Mouse (Mus musculus): ENCODE data around the gene 1700028P14Rik.
"Not testable (repeated sequence)": the region's sequence is repeated elsewhere in the genome, so short reads cannot be mapped to it uniquely, and the experiment has no call there.

Gene 1700028P14Rik

DNA sequence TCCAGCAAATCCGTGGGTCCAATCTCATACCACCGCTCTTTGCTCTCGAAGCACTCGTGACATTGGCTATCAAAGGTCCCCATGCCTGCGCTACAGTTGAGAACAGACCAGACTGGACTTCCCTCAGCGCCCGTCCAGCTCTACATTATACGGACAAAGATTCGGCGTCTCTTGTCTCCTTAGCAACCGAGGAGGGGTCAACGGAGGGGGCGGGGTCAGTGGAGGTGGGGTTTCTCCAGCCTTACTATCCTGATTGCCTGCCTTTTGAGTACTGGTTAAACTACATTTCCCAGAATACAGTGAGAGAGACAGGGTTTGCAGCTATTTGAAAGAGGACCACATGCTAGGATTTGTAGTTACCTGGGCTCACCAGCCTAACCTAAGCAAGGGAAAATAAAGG, at the start of gene 1700028P14Rik:
1700028P14Rik (minus strand) TSS at position 169 of the 400 bp plus-strand sequence.
- DNase-seq, result peak; percentile 86 to 90

DNA sequence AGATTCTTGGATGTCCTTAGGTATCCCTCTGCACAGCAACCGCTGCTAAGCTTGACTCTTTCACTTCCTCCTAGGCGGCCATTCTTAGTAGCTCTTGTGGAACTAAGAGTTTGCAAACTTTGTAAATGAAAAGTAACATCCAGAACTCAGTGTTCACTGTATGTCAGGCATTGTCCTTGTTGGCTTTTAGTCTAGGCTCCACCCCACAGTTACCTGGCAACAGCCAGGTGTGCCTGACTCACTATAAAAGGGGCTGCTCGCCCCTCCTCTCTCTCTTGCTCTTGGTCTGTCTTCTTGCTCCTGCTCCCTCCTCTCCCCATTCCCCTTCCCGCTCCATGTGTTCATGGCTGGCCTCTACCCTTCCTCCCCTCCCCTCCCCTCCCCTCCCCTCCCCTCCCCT, 46.5 kb upstream of the 1700028P14Rik start:
- no peak for DNase-seq

DNA sequence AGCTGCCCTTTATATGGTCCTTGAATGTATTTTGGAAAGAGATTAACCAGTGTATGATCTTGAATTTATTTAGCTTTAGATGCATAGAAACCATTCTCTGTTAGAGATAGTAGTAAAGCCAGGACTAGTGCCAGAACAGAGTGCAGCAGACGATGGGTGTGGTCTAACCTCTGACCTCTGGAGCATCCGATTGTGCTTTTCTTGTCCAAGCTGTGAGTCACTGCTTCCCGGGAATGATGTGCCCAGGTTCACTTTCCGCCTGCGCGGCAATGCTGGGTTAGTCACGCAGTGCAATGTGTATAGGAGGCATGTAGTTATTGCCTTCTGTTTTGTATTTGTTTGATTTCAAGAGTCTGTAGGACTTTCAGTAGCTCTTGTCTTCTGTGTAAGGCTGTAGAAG, 45.8 kb upstream of the 1700028P14Rik start:
- DNase-seq, result no peak

DNA sequence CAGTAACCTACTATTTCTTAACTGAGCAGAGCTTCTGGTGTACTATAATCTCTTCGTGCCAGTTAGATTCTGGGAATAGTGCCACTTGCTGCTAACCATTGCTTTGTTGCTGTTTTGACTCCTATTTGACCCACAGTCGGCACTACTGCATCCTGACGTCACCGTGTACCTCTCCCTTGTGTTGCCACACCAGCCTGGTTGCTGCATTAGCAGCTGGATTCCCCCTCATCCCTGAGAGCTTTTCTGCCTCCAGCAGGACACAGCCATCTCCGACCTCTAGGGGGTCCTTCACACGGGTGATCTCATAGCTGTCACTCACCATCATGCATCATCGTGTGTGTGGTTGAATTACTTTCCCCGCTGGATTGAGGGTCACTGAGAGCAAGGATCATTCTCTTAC, 45.2 kb upstream of the 1700028P14Rik start:
- no peak for DNase-seq

DNA sequence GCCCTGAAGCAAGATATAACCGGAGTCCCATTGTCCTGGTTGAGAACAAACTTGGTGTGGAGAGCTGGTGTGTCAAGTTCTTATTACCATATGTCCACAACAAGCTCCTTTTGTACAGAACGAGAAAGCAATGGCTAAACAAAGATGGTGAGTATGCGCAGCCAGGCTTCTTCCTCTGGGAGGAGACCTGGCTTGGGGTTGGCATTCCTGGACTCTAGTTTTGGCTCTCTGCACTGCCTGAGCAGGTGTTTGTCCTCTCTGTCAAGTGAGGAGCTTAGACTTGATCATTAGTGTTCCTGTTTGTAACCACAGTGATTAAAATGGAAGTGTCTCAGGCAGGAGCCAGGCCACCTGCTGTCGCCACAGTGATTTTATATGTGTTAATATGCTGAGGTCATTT, 41.7 kb upstream of the 1700028P14Rik start:
- DNase-seq, result peak; percentile 25 to 45

DNA sequence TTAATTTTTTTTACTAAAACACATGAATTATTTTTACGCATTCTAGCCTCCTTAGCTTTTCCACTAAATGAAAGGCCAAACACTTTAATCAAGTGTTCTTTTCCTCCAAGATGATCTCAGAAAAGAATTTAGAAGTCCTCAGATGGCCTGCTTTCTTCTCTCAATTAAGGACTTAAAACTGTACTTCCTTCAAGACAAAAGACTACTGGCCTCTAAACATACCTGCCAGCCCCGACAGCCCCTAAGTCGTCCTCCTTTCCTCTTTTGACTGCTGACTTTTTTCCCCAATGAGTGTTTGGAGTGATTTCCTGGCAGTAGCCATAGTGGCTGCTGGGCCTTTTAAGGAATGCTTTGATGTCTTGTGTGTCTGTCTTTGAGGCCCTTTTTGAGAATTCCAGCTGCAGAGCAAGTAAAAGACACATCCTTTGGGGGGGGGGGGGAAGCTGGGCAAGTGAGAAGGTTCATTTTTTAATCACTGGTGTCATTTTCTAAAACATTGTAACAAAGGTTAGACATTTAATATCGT, 35.9 kb upstream of the 1700028P14Rik start:
- DNase-seq, result no peak

DNA sequence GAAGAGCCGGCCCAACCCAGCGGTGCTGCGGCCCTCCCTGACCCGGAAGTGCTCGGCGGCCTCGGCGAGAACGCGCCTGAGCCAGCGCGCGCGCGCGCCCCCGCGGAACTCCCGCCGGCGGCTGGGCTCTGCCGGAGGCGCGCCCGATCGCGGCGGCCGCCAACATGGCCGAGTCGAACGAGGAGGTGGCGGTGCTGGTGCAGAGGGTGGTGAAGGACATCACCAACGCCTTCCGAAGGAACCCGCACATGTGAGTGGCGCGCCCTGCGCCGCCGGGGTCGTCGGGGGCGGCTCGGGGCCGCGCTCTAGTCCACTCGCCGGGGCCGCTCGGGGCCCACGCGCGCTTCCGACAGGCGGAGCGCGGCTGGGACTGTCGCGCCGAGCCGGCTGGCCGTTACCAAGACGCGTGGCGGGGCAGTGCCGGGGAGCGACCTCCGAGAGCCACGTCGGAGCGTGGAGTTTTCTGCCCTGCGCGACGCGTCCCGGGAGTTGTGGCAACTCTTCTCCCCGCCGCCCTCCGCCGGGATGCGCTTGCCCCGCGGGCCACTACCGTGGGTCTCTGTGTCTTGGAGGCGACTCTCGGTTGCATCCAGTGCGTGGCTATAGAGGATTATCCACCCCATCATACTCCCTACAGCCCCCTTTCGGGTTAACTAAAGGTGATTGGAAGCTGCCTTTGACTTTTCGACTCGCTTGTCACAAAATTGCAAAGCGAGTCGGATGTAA, 34.8 kb upstream of the 1700028P14Rik start, which contains the start of gene Ptar1:
Ptar1 (plus strand) TSS at position 134 of the 726 bp plus-strand sequence.
- peak; percentile 98 for DNase-seq

DNA sequence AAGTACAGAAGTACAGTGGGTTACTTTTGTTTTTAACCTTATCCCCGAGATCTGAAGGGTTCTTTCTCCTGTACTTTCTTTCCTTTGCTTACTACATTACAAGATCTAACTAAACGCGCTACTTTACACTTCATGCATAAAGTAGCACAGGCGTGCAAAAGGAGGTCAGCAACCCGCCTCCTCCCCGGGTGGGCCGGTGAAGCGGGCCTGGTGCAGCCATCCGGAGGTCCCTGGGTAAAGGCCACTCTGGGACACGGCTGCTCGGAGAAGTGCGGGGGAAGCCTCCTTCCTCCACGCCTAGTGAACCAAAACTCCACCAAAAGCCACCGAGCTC, 34.3 kb upstream of the 1700028P14Rik start:
- no peak for DNase-seq

DNA sequence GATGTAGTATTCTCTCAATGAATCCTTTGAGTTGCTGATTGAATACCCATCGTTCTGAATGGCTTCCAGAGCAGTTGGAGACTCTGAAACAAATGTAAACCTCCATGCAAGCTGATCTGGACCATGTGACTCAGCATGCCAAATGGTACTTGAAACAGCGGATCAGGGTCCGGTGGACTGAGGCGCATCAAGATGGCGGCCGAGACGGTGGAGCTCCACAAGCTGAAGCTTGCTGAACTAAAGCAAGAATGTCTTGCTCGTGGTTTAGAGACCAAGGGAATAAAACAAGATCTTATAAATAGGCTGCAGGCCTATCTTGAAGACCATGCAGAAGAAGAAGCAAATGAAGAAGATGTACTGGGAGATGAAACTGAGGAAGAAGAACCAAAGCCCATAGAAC, 23.0 kb upstream of the 1700028P14Rik start:
- not testable (repeated sequence) for DNase-seq

DNA sequence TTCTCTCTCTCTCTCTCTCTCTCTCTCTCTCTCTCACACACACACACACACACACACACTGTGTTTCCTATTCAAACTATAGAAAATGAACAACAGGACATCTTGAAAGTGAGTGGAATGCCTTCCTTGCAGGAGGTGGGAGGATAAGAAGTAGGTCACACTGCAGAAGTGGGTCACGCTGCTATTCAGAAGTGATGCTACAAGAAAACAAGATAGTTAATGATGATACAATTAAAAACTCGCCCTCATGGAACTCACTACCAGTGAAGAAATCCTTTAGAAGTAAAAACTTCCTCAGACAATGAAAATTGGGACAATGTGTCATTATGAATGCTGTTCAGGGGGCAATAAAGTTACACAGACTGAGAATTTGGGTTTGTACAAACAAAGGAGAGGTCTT, 20.4 kb upstream of the 1700028P14Rik start:
- no peak for DNase-seq

DNA sequence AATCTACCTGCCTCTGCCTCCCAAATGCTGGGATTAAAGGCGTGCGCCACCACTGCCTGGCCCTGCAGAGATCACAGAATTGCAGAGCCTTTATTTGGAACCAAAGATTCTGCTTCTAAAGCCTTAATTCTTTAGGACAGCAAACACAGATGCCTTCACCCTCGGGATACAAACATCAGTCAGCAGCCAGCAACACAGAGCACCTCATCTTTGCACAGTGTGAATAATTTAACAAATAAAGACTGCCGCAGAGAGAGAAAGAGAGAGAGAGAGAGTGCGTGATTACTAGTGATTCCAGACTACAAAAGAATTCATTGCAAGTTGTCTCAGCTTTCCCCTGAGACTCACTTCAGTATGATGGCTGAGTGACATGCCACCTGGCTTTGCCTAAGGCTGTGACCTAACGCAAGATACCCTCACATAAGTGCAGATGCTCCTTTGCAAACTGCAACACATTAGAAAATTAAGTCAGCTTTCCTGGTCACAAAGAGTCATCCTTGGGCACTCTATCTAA, 15.6 kb upstream of the 1700028P14Rik start:
- no peak for DNase-seq

DNA sequence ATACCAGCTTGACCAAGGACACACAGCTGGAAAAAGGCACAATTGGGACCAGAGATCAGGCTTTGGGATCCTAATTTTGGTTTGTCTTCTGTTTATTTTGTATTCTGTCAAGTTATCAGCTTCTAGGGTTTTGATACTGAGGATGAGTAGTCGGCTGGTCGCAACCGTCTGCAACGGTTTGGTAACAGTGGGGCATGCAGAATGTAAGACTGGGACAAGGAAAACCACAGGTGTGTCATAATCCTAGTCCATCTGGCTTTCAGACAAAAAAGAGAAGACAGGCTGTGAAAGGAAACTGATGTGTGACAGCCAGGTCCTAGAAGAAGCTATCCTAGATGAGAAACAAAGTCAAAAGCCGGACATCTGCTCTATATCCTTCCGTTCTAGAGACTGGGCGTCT, 11.5 kb upstream of the 1700028P14Rik start:
- no peak for DNase-seq

DNA sequence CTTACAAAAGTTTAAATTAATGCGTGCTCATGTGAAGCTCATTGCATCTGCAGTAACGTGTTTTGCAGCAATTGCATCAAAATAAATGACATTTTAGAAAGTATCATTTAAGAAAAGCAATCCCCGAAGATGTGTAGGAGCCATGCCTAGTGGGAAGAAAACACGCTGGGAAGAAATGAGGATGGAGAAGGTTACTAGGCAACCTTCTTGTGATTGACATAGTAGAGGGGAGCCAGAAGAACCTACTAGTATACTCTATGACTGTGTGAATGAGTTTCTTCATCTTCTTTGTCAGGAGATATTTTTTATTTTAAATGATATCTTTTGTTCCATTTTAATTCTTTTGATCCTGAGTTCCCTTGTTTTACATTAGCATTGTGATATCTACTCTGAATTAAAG, 5.7 kb upstream of the 1700028P14Rik start:
- no peak for DNase-seq

DNA sequence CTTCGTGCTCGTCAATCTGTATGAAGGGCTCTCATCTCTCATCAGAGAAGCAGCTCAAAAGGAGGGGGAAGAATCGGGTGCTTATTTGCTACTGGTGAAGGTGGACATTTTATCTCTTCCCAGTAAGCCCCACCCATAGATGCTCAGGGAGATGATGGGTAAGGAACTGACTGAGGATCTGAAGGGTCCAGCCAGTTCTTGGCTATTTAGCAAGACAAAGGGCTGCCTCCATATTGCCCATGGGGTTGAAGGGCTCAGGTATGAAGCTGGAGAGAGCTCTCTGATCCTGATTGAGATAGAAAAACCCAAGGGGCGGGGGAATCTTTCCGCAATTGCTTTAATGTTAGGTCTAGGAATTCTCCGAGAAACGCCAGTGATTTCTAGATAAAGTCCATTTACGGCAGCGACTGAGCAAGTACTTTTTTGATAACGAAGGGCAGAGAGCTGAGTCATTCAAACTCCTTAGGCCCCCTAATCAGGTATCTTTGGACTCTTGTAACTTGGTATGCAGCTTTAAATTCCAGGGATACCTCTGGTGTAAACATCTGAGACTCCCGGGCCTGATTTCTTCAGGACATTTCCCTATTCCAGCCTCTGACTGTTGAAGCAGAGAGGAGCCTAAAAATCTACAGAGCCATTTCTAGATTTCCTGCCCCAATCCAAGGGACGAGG, 4.8 kb upstream of the 1700028P14Rik start:
- DNase-seq, result no peak

DNA sequence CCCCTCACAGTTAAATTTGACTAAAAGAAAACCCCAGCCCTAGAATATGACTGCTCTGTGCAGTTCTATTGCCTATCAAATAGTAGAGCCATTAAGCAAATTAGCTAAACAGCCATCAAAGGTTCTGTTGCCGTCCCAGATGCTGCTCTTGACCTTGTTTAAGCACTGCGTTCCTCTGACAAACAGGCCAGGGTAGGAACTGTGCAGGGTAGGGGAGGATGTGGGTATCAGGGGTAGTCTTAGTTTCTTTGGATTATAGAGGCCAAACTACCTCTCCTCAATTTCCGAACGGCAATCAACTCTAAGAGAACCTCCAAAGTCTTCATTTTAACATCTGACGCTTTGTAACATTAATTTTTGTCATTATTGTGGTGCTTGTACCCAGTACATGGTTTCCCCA, 542 bp upstream of the 1700028P14Rik start:
- no peak for DNase-seq

DNA sequence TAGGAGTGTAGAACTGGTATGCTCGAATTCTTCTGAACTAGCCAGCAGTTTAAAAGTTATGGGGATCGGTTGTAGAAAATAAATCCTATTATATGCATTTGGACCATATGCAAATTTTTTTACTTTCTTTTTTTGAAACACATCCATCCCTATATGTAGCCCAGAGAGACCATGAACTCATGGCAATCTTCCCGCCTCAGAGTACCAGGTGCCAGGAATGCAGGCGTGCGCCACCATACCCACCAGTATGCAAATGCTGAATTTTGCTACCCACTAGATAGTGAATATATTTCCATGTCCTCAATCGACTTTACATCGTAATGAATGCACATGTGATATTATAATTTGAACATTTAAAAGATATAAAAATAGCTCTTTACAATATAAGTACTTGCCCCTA, 5.3 kb downstream of the 1700028P14Rik start:
- no peak for DNase-seq

DNA sequence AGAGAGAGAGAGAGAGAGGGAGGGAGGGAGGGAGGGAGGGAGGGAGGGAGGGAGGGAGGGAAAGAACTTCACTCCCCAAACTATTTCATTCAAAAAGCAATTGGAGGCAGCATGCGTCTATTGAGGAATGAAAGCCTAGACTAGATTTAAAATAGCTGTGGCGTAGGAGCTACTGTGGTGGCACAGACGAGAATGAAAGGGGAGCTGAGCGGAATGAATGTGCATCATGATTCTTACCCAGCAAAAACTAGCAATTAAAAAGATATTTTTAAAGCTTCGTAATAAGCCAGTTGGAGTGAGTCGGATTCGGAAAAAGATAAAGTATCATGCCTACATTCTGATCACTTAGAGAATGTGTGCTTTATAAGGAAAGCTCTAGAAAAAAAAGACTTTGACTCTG, 7.3 kb downstream of the 1700028P14Rik start:
- no peak for DNase-seq

DNA sequence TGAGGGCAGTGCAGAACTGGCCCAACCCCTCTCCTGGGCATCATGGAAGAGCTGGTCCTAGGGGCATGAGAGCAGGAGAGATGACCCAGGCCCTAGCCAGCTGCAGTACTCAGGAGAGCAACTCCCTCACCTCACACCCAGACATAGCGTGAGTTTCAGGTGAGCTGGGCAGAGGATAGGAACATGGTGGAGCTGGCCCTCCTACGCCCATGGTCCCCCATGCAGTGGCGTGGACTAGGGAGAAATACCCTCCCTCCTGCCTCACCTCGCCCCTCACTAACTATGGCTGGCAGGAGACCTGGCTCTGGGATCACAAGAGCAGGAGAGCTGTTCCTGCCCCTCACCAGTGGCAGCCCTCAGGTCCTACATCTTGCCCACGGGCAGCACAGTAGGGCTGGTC, 8.8 kb downstream of the 1700028P14Rik start:
- DNase-seq, result no peak

DNA sequence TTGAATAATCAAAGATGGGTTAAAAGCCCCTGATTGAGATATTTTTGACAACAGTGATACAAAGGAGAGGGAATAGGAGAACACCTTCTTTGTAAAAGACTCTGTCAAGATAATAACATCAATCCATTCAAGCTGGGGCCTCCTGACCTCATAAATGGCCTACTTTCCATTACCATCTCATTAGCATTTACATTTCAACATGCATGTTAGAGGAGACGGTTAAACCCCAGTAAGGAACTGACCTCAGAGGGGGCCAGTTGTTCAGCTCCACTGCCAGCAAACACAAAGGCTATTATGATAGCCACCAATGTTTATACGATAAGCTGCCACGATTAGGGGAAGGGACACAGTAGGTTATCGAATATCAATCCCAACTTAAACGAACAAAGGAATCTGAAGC, 15.8 kb downstream of the 1700028P14Rik start:
- DNase-seq, result no peak

DNA sequence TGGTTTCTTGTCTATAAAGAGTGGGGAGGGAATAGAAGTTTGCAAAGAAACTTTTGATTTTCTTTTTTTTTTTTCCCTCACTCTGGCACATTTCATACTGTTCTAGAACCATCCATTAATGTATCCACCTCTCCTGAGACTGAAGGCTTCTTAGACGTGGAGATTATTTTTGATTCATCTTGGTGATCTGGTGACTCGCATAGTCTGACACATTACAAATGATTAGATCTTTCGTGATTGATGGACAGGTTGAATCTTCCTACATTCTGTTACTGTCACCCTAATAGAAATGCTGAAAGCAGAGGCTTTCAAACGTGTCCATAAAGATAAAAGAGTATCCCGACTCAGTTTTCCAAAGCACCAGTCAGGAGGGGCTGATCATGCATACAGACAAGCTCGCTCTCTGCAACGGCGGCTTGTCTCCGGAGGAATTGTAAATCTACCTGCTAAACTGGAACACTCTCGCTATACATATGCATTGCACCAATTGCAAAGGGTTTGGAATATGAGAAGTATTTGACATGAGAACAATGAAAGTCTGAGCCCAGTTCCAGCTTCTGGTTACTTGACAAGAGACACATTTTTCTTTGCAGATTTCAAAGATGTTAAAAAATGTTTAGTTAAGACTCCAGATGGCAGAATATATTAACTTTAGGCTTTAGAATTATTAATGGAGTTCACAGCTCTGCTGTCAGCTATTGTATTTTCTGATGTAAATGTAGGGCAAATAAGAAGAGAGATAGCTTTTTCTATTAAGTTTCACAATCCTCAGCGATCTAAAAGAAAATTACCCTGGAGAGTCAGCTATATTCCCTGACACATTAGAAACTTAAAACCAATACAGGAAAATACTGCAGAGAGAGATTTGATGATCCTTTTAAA, 20.8 kb downstream of the 1700028P14Rik start:
- DNase-seq, result no peak

DNA sequence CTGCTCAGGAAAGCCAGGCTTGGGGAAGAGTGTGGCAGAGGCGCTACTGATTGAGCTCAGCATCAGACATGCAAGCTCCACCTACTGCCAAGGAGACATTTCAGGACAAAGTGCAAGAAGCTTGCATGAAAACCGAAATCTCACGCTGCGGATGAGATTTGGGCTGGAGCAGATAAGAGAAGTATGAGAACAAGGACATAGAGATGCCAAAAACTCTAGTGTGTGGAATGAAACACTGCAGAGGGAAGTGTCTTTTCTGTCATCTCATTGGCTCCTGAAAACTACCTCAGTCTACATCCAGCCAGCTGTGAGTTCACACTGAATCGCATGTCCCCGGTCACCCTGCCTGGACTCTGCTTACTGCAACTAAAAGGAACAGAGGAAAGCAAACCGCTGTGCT, 38.3 kb downstream of the 1700028P14Rik start:
- DNase-seq, result no peak

DNA sequence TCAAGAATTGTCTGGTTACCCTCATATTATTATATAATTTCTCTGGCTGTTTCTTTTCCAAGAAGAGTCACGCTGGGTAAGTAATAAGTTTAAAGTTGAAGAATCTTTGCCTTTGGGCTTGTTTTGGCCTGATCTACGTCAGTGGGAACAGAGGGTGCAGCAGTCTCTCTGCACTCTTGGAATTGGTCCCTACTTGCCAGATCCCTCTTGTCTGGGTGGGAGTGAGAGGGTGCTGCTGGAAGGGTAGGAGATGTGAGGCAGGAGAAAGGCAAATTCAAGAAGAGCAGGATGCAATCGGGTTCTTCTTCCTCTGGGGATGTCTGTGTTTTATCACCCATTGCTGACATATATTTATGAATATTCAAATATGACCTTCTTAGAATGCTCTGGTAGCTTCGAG, 42.9 kb downstream of the 1700028P14Rik start:
- no peak for DNase-seq

DNA sequence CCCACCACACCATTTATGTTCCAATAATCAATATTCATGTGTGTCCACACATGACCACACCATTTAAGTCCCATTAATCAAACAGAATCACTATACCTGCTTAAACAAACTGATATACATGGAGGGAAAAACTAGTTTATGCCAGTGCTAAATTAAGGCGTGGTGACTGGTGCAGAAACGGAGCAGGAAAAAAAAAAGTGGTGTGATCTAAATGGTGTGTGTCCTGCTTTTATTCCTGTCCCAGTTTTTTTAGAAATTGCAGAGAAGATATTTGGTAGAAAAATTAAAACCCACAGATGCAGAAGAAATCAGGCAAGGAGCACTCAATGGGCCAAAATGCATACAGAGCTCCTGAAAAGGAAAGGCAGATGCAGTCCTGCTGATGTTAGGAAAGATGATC, 44.7 kb downstream of the 1700028P14Rik start:
- no peak for DNase-seq

Data from cerebellum, postnatal 10 days (tissue).